8 mouse cellular contexts compared by ENCODE assay signal in genomic region chr2:153445137-153446016, GRCm38 (mm10). TPM values are rescaled to one million over a fixed set of nuclear protein-coding genes. Genes with fewer than 3 reads are reported as not detected.
A peak's percentile ranks its signal among the peaks of the same experiment; 100 is the strongest.
DNase-seq lines count a peak whose midpoint lies in the region; ATAC-seq lines count a peak whose summit lies in the region.

No protein-coding gene starts in this region.

- no peaks in the 10 kb centered on the region for H3K36me3 ChIP-seq in forebrain, embryonic 16.5 days (ENCODE audit: control insufficient read depth, insufficient read depth)
- no peaks in the 10 kb centered on the region for H3K36me3 ChIP-seq in midbrain, embryonic 12.5 days

- H3K27me3 ChIP-seq in forebrain, embryonic 16.5 days (replicated peaks; ENCODE audit: control insufficient read depth, insufficient read depth, low read length) = no peaks in the 10 kb centered on the region
- peaks cover 5% of the 10 kb centered on the region; the same call in 1 of the 2 replicates for H3K27me3 ChIP-seq in midbrain, embryonic 12.5 days

- H3K4me2 ChIP-seq in forebrain, embryonic 16.5 days (ENCODE audit: low read length) = peak overlapping the region; percentile 98
- H3K4me2 ChIP-seq in midbrain, embryonic 12.5 days (replicated peaks) = peak overlapping the region; percentile 94

- under 1% methylated on average over 59 of the region's 59 CpGs for WGBS in forebrain, embryonic 16.5 days
- WGBS in midbrain, embryonic 12.5 days = 0% methylated on average over 59 of the region's 59 CpGs

- H3K27ac ChIP-seq in forebrain, embryonic 16.5 days (ENCODE audit: low read length) = peak overlapping the region; percentile 99
- H3K27ac ChIP-seq in midbrain, embryonic 12.5 days (replicated peaks) = peak overlapping the region; percentile 97

- intact Hi-C loops in left cerebral cortex, postnatal 4 days (cut with DNase I) = no loop called here

- H3K4me3 ChIP-seq in forebrain, embryonic 16.5 days (replicated peaks; ENCODE audit: low read length) = peak overlapping the region; percentile 99
- peak overlapping the region; percentile 92 for H3K4me3 ChIP-seq in midbrain, embryonic 12.5 days

- H3K9me3 ChIP-seq in forebrain, embryonic 16.5 days (ENCODE audit: control insufficient read depth, low read length) = no peaks in the 10 kb centered on the region
- no peaks in the 10 kb centered on the region for H3K9me3 ChIP-seq in midbrain, embryonic 12.5 days

- peak overlapping the region; percentile 95 for H3K9ac ChIP-seq in forebrain, embryonic 16.5 days (replicated peaks; ENCODE audit: low read depth, low read length)
- H3K9ac ChIP-seq in midbrain, embryonic 12.5 days (replicated peaks) = peak overlapping the region; percentile 95

- H3K4me1 ChIP-seq in forebrain, embryonic 16.5 days (replicated peaks; ENCODE audit: control insufficient read depth, insufficient read depth, low read length) = peaks cover 38% of the 10 kb centered on the region
- H3K4me1 ChIP-seq in midbrain, embryonic 12.5 days = peaks cover 34% of the 10 kb centered on the region

- peak; percentile 31 for DNase-seq in left cerebral cortex, postnatal 4 days
- DNase-seq in left cerebral cortex, adult 9 months (ENCODE audit: low spot score in 2 of 2) = no peak
- DNase-seq in adrenal gland, postnatal 10 days = peak; percentile 55
- peak; percentile 64 for DNase-seq in kidney, postnatal 10 days
- peak; percentile 57 for DNase-seq in thymus, postnatal 4 days
- no peak for DNase-seq in urinary bladder, postnatal 25 days (ENCODE audit: low spot score)

- ATAC-seq in forebrain, embryonic 16.5 days = peak; percentile 53
- ATAC-seq in midbrain, embryonic 12.5 days (ENCODE audit: low FRiP score, low read depth) = peak; percentile 53

RNA-seq across cellular contexts. Expression of gene 4930404H24Rik, which starts 47.2 kb away (rescaled TPM):
- total RNA-seq in left cerebral cortex, postnatal 4 days (2021) = not detected
- not detected for total RNA-seq in adrenal gland, postnatal 10 days (2021)
- polyA plus RNA-seq in forebrain, embryonic 16.5 days (2015; fragmentation: Nextera tagmentation; extraction: Ambion mirVana) = not detected in 2 replicates
- polyA plus RNA-seq in midbrain, embryonic 12.5 days (2016; fragmentation: Nextera tagmentation; extraction: Ambion mirVana) = not detected in 2 replicates

Comparison
In these comparisons a context has a peak if more than half of its experiments do, and no peak if none do; other contexts are left out.
1. DNase-seq: peak in left cerebral cortex, postnatal 4 days (single experiment), adrenal gland, postnatal 10 days (single experiment), kidney, postnatal 10 days (single experiment) and thymus, postnatal 4 days (single experiment); none in left cerebral cortex, adult 9 months (0 of 2) and urinary bladder, postnatal 25 days (single experiment).